Mouse (Mus musculus): ENCODE measurements at regions not wholly inside any gene's neighbourhood (a gene's known extent, or its start where the extent isn't known, plus 50 kb on each side); places are given as distances from the start of the nearest gene placed in this dataset.
"Not testable (repeated sequence)": the region's sequence is repeated elsewhere in the genome, so short reads cannot be mapped to it uniquely, and the experiment has no call there.

DNA sequence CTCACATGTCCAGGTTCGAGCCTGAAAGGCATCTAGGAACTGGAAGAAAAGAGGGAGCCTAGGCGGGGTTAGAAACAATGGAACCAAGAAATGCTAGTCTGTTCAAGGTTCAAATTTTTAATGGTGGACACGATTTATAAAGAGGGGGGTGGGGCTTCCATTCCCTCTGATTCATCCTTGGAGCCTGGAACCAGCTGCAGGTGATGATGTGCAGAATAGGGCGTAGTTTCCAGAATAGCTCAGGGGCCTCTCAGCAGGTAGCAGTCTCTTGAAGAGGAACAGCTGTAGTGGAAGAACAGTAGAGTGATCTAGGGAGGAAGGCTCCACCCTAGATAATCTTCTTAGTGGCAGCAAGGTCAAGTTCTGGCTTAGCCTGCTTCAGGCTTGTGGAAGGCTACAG, 1078.1 kb upstream of the Gm12353 start:
- TF ChIP-seq CHD2 (IDR thresholded peaks at IDR 0.05; ENCODE audit: low read depth, low read length); HCFC1 (IDR thresholded peaks at IDR 0.05; ENCODE audit: borderline replicate concordance, insufficient read depth, low read length): not testable (repeated sequence)

All from ES-E14 (cell line).